Mouse (Mus musculus): ENCODE measurements around the gene Adam26a. TPM values are rescaled to one million over a fixed set of nuclear protein-coding genes. Genes with fewer than 3 reads are reported as not detected.
"Not testable (repeated sequence)": the region's sequence is repeated elsewhere in the genome, so short reads cannot be mapped to it uniquely, and the experiment has no call there.

Gene Adam26a
- 0.29 TPM in 1 of 2 replicates, not detected in the other for total RNA-seq (2014; rRNA removed)
- polyA plus RNA-seq (2015; fragmentation: Nextera tagmentation; extraction: Ambion mirVana) = not detected in 2 replicates

DNA sequence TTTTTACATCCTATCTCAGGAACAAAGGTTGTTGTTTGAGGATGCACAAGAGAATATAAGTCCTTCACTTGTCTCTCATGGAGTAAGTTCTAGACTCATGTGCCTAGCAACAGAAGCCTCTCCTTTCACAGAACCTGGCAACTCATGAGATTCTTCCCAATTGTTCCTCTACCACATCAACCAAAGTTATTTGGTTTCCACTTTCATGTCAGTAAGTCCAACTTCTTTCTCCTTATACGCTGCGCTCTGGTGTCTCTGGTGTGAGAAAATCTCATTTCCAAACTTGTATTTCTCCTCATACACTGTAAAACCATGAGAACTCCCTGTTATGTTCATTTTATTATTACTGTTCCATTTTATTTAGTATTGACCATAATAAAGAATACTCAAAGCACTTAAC, at the start of gene Adam26a:
Gene Adam26a (minus strand): TSS at position 101 of the 400 bp plus-strand sequence.
- H3K4me2 ChIP-seq (ENCODE audit: low read depth); H3K9me3 ChIP-seq (ENCODE audit: low read length): not testable (repeated sequence)

DNA sequence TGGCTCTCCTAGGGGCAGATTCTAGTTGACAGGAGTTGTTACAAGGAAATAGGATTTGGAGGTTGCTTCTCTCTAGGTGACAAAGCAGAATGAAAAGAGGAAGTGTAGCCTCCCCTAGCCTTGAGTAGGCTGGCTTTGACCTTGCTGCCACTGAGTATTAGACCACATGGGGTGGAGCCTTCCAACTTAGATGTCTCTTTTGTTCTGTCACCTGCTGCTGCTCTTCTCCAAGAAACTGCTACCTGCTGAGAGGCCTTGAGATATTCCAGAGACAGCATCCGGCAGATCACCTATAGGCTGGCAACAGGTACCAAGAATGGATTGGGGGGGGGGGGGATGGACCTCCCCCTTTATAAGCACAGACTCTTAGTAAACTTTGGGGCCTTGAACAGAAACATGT, 39.5 kb upstream of the Adam26a start:
- H3K27me3 ChIP-seq (ENCODE audit: insufficient read depth, low read length) = no peaks in the 10 kb centered on the region
- H3K9ac ChIP-seq = no peak overlapping the region
- ATAC-seq = no peak
- H3K4me1 ChIP-seq (ENCODE audit: insufficient read depth) = no peaks in the 10 kb centered on the region
- TF ChIP-seq CTCF (IDR thresholded peaks at IDR 0.05; ENCODE audit: low read depth) = no peak
- no peaks in the 10 kb centered on the region for H3K36me3 ChIP-seq (ENCODE audit: insufficient read depth)
- H3K4me3 ChIP-seq (ENCODE audit: low read depth, low read length) = no peak overlapping the region
- no peaks in the 10 kb centered on the region for H3K9me3 ChIP-seq (ENCODE audit: low read length)
- WGBS = 86% methylated on average over 1 of the region's 1 CpGs
- DNase-seq = no peak
- no peak overlapping the region for H3K4me2 ChIP-seq (ENCODE audit: low read depth)
- H3K27ac ChIP-seq (ENCODE audit: low read depth, low read length) = no peak overlapping the region

More for the DNA sequence above, at the start of gene Adam26a:
- H3K9ac ChIP-seq; H3K4me3 ChIP-seq (ENCODE audit: low read depth, low read length); H3K27ac ChIP-seq (ENCODE audit: low read depth, low read length); H3K36me3 ChIP-seq (ENCODE audit: insufficient read depth); ATAC-seq; H3K4me1 ChIP-seq (ENCODE audit: insufficient read depth); H3K27me3 ChIP-seq (ENCODE audit: insufficient read depth, low read length); DNase-seq: not testable (repeated sequence)
- WGBS = 98% methylated on average over 2 of the region's 2 CpGs

DNA sequence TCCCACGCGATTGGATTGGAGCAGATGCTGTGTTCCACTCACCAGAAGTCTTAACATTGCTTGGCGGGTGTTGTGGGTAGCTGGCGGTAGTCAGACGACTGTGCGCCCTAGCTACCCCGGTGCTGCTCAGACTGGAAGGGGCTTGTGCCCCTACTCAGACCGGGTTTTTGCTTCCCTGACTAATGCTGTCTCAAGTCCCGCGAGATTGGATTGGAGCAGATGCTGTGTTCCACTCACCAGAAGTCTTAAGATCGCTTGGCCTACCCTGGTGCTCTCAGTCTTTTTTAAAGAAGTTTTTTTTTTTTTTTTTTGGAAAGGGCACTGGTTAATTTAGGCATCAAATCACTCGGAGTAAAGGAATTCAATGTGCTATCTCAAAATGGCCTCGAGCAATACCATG, 27.1 kb upstream of the Adam26a start:
- not testable (repeated sequence) for H3K4me3 ChIP-seq (ENCODE audit: low read depth, low read length); H3K4me1 ChIP-seq (ENCODE audit: insufficient read depth); ATAC-seq; H3K9me3 ChIP-seq (ENCODE audit: low read length); H3K36me3 ChIP-seq (ENCODE audit: insufficient read depth); H3K9ac ChIP-seq; H3K27me3 ChIP-seq (ENCODE audit: insufficient read depth, low read length); DNase-seq; H3K27ac ChIP-seq (ENCODE audit: low read depth, low read length); H3K4me2 ChIP-seq (ENCODE audit: low read depth)
- 86% methylated on average over 13 of the region's 13 CpGs for WGBS

- H3K9ac ChIP-seq; H3K4me3 ChIP-seq (ENCODE audit: low read depth, low read length); H3K4me2 ChIP-seq (ENCODE audit: low read depth); H3K27ac ChIP-seq (ENCODE audit: low read depth, low read length); H3K27me3 ChIP-seq (ENCODE audit: insufficient read depth, low read length); DNase-seq; H3K36me3 ChIP-seq (ENCODE audit: insufficient read depth); H3K9me3 ChIP-seq (ENCODE audit: low read length); H3K4me1 ChIP-seq (ENCODE audit: insufficient read depth); ATAC-seq: not testable (repeated sequence)
- 96% methylated on average over 15 of the region's 15 CpGs for WGBS
Measured at GRCm38 (mm10) chr8:43603166-43603565, 26.7 kb upstream of the Adam26a start.

DNA sequence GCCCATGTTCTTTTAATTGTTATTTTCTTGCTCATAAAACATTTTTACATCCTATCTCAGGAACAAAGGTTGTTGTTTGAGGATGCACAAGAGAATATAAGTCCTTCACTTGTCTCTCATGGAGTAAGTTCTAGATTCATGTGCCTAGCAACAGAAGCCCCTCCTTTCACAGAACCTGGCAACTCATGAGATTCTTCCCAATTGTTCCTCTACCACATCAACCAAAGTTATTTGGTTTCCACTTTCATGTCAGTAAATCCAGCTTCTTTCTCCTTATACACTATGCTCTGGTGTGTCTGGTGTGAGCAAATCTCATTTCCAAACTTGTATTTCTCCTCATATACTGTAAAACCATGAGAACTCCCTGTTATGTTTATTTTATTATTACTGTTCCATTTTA, 48.5 kb downstream of the Adam26a start, which contains the start of gene Adam26b:
Gene Adam26b (minus strand): TSS at position 101 of the 400 bp plus-strand sequence.
- not testable (repeated sequence) for H3K36me3 ChIP-seq (ENCODE audit: insufficient read depth); H3K4me2 ChIP-seq (ENCODE audit: low read depth); H3K9me3 ChIP-seq (ENCODE audit: low read length); H3K27ac ChIP-seq (ENCODE audit: low read depth, low read length); H3K4me3 ChIP-seq (ENCODE audit: low read depth, low read length); DNase-seq; ATAC-seq; H3K9ac ChIP-seq; H3K4me1 ChIP-seq (ENCODE audit: insufficient read depth); H3K27me3 ChIP-seq (ENCODE audit: insufficient read depth, low read length)

Other genes with a start within 250 kb of the Adam26a start
- gene Adam26b, start 48.6 kb downstream of the Adam26a start, total RNA-seq (2014; rRNA removed) = not detected in 2 replicates
- not detected in 2 replicates for gene Adam26b, start 48.6 kb downstream of the Adam26a start, polyA plus RNA-seq (2015; fragmentation: Nextera tagmentation; extraction: Ambion mirVana)
- gene Gm5346, start 50.6 kb upstream of the Adam26a start, total RNA-seq (2014; rRNA removed) = 0.15 TPM in 1 of 2 replicates, not detected in the other
- gene Gm5346, start 50.6 kb upstream of the Adam26a start, polyA plus RNA-seq (2015; fragmentation: Nextera tagmentation; extraction: Ambion mirVana) = not detected in 2 replicates
- gene Adam34, start 133.3 kb upstream of the Adam26a start, total RNA-seq (2014; rRNA removed) = not detected in 2 replicates
- not detected in 2 replicates for gene Adam34, start 133.3 kb upstream of the Adam26a start, polyA plus RNA-seq (2015; fragmentation: Nextera tagmentation; extraction: Ambion mirVana)